Mouse (Mus musculus) right cerebral cortex, postnatal 4 days (tissue): ENCODE data around the gene Smagp.

Experiments
- DNase-seq: peaks from one replicate; pipeline ENCODE4 v3.0.0-alpha.2; 2022

Gene Smagp

DNA sequence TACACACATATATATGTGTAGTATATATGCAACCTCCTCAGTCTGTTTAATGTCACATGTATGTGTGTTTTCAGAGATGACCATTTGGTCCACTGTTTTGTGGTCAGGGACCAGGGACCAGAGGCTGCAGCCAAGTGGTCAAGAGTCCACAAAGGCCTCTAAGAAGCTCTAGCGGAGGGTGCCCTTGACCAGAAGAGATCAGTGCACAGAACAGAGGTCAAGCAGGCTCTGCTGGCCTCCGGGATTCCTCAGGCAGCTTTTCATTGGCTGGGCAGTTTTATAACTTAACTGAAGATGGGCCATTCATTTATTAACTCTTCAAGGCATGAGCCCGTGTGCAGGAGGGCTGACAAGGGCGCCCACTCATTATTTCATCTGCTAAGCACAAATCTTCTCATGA is 49.6 kb downstream of the Smagp start:
- no peak for DNase-seq

DNA sequence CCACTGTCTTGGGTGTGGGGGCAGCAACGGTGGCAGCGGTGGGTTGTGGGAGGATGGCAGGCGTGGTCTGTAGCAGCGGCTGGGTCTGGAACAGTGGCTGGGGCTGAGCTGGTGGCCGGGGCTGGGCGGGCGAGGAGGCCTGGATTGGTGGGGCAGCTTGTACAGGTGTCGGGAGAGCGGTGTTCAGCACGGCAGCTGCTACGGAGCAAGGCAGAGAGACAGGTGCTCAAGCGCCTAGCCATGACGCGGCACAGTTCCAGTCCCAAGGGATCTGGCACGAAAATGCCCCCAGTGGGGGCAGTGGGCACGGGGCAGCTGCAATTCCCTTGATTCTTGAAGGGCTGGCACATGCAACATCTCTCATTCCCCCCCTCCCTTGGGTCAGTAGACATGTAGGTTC is 50.8 kb downstream of the Smagp start:
- DNase-seq: no peak

DNA sequence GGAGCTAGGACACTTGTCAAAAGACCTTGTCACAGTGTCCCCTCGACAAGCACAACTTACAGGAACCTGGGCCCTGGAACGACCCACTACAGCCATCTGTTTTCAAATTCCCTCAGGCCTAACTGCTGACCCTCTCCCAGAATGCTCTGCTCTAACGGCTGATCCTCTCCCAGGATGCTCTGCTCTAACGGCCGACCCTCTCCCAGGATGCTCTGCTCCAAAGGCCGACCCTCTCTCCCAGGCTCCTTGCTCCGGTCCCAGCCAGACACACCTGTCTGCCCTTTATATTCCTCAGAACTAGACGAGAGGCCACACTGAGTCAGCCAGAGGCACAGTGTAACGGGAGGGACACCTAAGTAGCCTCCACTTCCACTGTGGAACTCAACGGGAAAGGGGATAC is 56.6 kb downstream of the Smagp start:
- no peak for DNase-seq

DNA sequence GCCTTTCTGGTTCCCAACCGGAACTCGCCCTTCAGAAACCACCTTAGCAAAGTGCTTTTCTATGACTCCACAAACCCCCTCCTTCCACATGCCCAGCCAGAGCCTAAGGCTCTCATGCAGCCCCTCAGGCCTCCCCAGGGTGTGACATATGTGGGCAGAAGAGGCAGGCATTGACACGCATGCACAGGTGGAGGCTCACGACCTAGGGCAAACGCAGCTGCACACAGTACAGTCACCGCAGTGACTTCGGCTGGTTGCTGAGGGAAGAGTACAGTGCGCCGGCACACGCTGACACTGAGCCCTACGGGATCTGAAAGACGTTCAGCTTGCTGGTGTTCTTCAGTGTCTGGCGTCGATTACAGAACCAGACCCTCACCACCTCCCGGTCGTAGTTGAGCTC is 58.8 kb downstream of the Smagp start:
- DNase-seq: no peak

DNA sequence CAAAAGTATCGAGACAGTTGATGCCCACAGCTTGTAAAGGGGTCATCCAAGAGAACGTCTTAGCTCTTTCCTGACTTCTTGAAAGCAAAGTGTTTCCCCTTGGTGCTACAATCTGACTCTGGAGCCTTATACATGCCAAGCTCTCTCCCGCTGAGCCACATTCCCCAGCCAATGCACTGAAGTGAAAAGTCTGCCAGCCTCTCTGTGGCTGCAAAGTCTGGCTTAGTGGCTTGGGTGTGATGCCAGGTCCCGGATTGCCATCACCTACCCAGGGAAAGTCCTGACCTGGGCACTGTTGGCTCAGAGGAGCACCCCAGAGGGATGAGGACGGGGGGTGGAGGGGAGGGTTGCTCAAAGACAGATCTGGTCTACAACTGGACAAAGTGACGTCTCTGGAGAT is 59.9 kb downstream of the Smagp start:
- DNase-seq: no peak

DNA sequence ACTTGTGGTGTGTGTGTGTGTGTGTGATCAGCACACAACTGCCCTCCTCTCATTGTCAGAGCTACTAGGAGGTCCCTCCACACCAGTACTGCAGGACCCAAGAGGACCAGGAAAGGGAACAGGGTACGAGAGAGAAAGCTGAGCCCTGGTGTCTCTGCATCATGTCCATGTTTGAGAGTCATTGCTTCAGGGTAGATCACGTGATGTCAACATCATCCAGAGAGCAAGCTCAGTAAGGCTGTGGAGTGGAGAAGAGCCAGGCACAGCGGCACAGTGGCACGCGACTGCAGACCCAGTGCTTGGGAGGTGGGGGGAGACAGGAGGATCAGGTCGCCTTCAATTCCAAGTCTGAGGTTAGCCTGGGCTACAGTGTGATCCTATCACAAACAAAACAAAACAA is 60.3 kb downstream of the Smagp start:
- DNase-seq: no peak

DNA sequence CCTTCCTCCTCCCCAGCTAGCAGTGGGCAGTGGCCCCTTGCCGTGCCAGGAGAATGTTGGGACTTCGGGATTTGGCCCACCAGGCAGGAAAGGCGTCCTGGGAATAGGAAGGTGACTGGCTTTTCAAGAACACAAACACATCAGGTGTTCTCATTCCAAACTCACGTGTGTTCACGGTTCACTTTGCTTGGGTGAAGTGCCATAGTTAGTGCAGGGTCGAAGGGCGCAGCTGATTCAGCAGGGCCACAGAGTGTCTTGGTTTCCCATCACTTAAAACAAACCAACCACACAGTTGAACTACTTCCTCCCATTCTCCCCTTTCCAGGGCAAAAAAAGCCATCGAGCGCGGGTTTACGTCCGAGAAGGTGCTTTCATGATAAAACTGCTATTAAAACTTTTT is 61.4 kb downstream of the Smagp start:
- DNase-seq: no peak

DNA sequence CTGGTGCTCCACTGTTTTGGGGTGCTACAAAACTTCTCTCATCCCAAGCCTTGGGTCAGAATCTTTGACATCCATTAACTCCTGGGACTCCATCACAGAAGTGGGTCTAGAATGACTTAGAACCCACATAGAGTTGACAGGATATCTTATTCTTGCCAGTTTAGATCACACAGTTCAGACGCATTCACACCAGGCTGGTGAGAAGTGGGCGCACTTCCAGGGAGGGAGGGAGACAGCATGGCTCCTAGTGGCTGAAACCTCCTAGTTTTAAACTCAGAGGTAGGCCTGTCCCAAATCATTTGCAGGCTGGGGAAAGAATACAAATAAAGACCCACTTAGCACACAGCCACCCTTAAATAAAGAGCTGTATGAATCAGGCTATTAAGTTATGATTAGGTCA is 62.4 kb downstream of the Smagp start:
- DNase-seq: peak; percentile 42

DNA sequence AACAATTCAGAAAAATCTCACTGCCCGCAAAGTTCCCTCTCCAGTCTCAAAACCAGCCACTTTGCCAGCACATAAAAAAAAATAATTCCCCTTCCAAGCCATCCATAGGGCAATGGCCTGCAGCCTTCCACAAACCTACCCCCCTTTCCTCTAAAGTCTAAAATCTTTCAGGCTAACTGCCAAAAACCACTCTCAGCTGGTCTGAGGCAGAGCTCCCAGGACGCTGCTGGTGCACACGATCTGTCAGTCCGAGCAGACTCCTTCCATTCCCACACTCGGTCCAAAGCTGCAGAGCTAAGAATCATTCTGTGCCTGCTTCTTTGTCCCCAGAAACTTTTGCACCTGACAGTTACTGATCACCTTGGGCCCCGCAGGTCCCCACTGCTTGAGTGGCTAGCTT is 62.8 kb downstream of the Smagp start:
- no peak for DNase-seq
